Mouse (Mus musculus) midbrain, embryonic 15.5 days (tissue): Measurements from ENCODE around the gene Mfsd4b3. TPM values are rescaled to one million over a fixed set of nuclear protein-coding genes. Genes with fewer than 3 reads are reported as not detected.

Experiments
- ATAC-seq: fragments of 200-750 bp; cut with Nextera tagmentation; replicated peaks from 2 replicates; pipeline ENCODE4 v1.8.0; 2017; ENCODE audit warnings: moderate TSS enrichment
- H3K27ac ChIP-seq: fragments of 300-500 bp; sonication (generic); 2 replicates; pipeline ENCODE4 v1.5.1; 2015; ENCODE audit warnings: mild to moderate bottlenecking, inconsistent platforms
- H3K27me3 ChIP-seq: fragments of 300-500 bp; sonication (generic); replicated peaks from 2 replicates; pipeline ENCODE4 v1.6.1; 2015; ENCODE audit warnings: inconsistent platforms
- H3K36me3 ChIP-seq: fragments of 300-500 bp; sonication (generic); replicated peaks from 2 replicates; pipeline ENCODE4 v1.6.1; 2015; ENCODE audit warnings: inconsistent platforms
- H3K4me1 ChIP-seq: fragments of 300-500 bp; sonication (generic); 2 replicates; pipeline ENCODE4 v1.6.1; 2015; ENCODE audit warnings: inconsistent platforms
- H3K4me2 ChIP-seq: fragments of 300-500 bp; sonication (generic); 2 replicates; pipeline ENCODE4 v1.6.1; 2015; ENCODE audit warnings: inconsistent platforms, mild to moderate bottlenecking, moderate library complexity
- H3K4me3 ChIP-seq: fragments of 300-500 bp; sonication (generic); 2 replicates; pipeline ENCODE4 v1.5.1; 2015; ENCODE audit warnings: mild to moderate bottlenecking, inconsistent platforms
- H3K9ac ChIP-seq: fragments of 300-500 bp; sonication (generic); 2 replicates; pipeline ENCODE4 v1.6.1; 2015; ENCODE audit warnings: mild to moderate bottlenecking, inconsistent platforms
- H3K9me3 ChIP-seq: fragments of 300-500 bp; sonication (generic); 2 replicates; pipeline ENCODE4 v1.6.1; 2016; ENCODE audit warnings: inconsistent platforms
- WGBS: fragments of 180-500 bp; shearing (Covaris S2); methylation state at CpG from one replicate; pipeline ENCODE4 v1.1.7; 2015; ENCODE audit warnings: mixed read lengths; 5-methylcytosine and 5-hydroxymethylcytosine counted together
- polyA plus RNA-seq: library from polyadenylated mRNA; unstranded; fragments of >200 nt; fragmentation: Nextera tagmentation; extraction: Ambion mirVana; gene quantifications from 2 replicates; pipeline ENCODE4 v1.2.1, GENCODE M21; 2015

The Mfsd4b3 gene
- polyA plus RNA-seq, 1 experiment from 2014 or later: not detected

GRCm38 (mm10) chr10:39908768-39909441 is 51.0 kb downstream of the Mfsd4b3 start:
- no peak overlapping the region for H3K27ac ChIP-seq
- H3K27me3 ChIP-seq: no peaks in the 10 kb centered on the region
- no peaks in the 10 kb centered on the region for H3K4me1 ChIP-seq
- ATAC-seq: no peak
- no peak overlapping the region for H3K4me2 ChIP-seq
- 76% methylated on average over 13 of the region's 13 CpGs for WGBS
- H3K4me3 ChIP-seq: no peak overlapping the region
- no peaks in the 10 kb centered on the region for H3K36me3 ChIP-seq
- H3K9me3 ChIP-seq: no peaks in the 10 kb centered on the region
- H3K9ac ChIP-seq: no peak overlapping the region

- ATAC-seq: no peak
- WGBS: 81% methylated on average over 10 of the region's 10 CpGs
- Histone ChIP-seq H3K4me2 (no peak overlapping the region), H3K36me3 (no peaks in the 10 kb centered on the region), H3K27me3 (no peaks in the 10 kb centered on the region), H3K9me3 (no peaks in the 10 kb centered on the region), H3K9ac (no peak overlapping the region), H3K4me3 (no peak overlapping the region), H3K27ac (no peak overlapping the region), H3K4me1 (no peaks in the 10 kb centered on the region)
These were observed 52.9 kb downstream of the Mfsd4b3 start for GRCm38 (mm10) chr10:39906799-39907658.

DNA sequence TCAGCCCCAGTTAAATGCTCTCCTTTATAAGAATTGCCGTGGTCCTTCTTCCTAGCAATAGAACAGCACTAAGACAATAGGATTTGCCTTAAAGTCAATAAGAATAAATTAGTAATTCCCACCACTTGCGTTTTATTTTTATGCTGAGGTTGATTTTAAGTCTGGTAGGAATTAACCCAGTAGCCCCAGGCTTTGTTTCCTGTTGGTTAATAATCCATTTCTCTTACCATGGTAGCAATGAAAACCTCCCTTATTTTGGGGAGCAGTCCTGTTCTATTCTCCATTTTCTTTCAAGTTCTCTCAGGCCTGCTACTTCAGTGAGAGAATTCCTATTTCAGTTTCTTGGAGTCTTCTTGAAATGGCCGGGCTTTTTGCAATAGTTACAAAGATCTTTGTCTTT is 55.8 kb downstream of the Mfsd4b3 start:
- H3K27me3 ChIP-seq: no peaks in the 10 kb centered on the region
- H3K4me3 ChIP-seq: no peak overlapping the region
- no peaks in the 10 kb centered on the region for H3K9me3 ChIP-seq
- H3K36me3 ChIP-seq: no peaks in the 10 kb centered on the region
- 0 out of 2 replicates have a peak, but pooled peaks cover 6% of the 10 kb centered on the region for H3K4me1 ChIP-seq
- 77% methylated on average over 3 of the region's 3 CpGs for WGBS
- H3K27ac ChIP-seq: no peak overlapping the region
- H3K4me2 ChIP-seq: no peak overlapping the region
- H3K9ac ChIP-seq: no peak overlapping the region
- no peak for ATAC-seq

GRCm38 (mm10) chr10:39898874-39899371 is 61.0 kb downstream of the Mfsd4b3 start, which contains the start of gene Mfsd4b4:
Mfsd4b4 (minus strand) TSS chr10:39899238.
- peak within 1 kb of the TSS; percentile 79 for H3K4me3 ChIP-seq
- under 1% methylated on average over 41 of the region's 41 CpGs for WGBS
- no peaks in the 10 kb centered on the region for H3K27me3 ChIP-seq
- peak; percentile 99 for ATAC-seq
- H3K4me1 ChIP-seq: peaks cover 16% of the 10 kb centered on the region
- no peaks in the 10 kb centered on the region for H3K9me3 ChIP-seq
- H3K27ac ChIP-seq: peak within 1 kb of the TSS; percentile 86
- no peaks in the 10 kb centered on the region for H3K36me3 ChIP-seq
- H3K9ac ChIP-seq: peak within 1 kb of the TSS; percentile 86
- H3K4me2 ChIP-seq: peak within 1 kb of the TSS; percentile 77

Other genes starting within 250 kb of the Mfsd4b3 start
- 39.3 and 43.6 TPM in 2 replicates for gene Rev3l, start 228.0 kb downstream of the Mfsd4b3 start, polyA plus RNA-seq
- 4.7 and 4.9 TPM in 2 replicates for gene Mfsd4b4, start 60.9 kb downstream of the Mfsd4b3 start, polyA plus RNA-seq
- 0.06 TPM in 1 of 2 replicates, not detected in the other for gene Mfsd4b2, start 33.2 kb downstream of the Mfsd4b3 start, polyA plus RNA-seq
- 0.08 TPM in 1 of 2 replicates, not detected in the other for gene Mfsd4b5, start 26.5 kb upstream of the Mfsd4b3 start, polyA plus RNA-seq
- 0.26 and 0.54 TPM in 2 replicates for gene Mfsd4b1, start 65.1 kb upstream of the Mfsd4b3 start, polyA plus RNA-seq
- gene Slc16a10, start 182.1 kb upstream of the Mfsd4b3 start, polyA plus RNA-seq: 3.6 and 4.1 TPM in 2 replicates